Mouse (Mus musculus) heart, postnatal 0 days (tissue): ENCODE data around the gene Wwp2.

ENCODE experiments used
- CTCF ChIP-seq: IDR thresholded peaks from 2 replicates; pipeline ENCODE4 v1.5.1; 2016; ENCODE audit warnings: antibody characterized with exemption, control low read depth, low read depth
- EP300 ChIP-seq: IDR thresholded peaks from 2 replicates; pipeline ENCODE4 v1.6.1; 2016; ENCODE audit warnings: antibody characterized with exemption, low read depth

GRCm38 (mm10) chr8:107513249-107513648 is 77.1 kb downstream of the Wwp2 start:
- TF ChIP-seq CTCF (no peak), EP300 (no peak)
